Mouse (Mus musculus): ENCODE results near the gene Ppp1r32.

Gene Ppp1r32

GRCm38 (mm10) chr19:10482703-10483102, at the start of gene Ppp1r32:
Ppp1r32 (minus strand) TSS chr19:10482928.
- DNase-seq (ENCODE audit: low read depth, low spot score): peak; percentile 33

GRCm38 (mm10) chr19:10530082-10530481, 47.4 kb upstream of the Ppp1r32 start:
- peak; percentile 61 for DNase-seq (ENCODE audit: low read depth, low spot score)

GRCm38 (mm10) chr19:10525910-10526309, 43.2 kb upstream of the Ppp1r32 start, which contains the start of gene Sdhaf2:
Sdhaf2 (minus strand) TSS chr19:10526142.
- DNase-seq (ENCODE audit: low read depth, low spot score): peak; percentile 72

GRCm38 (mm10) chr19:10525106-10525901, 42.6 kb upstream of the Ppp1r32 start, which contains the start of gene Cpsf7:
Cpsf7 (plus strand) TSS chr19:10525266.
- peak; percentile 96 for DNase-seq (ENCODE audit: low read depth, low spot score)

- no peak for DNase-seq (ENCODE audit: low read depth, low spot score)
Observed at GRCm38 (mm10) chr19:10524784-10525105, 42.0 kb upstream of the Ppp1r32 start.

GRCm38 (mm10) chr19:10523483-10524080, 40.9 kb upstream of the Ppp1r32 start:
- DNase-seq (ENCODE audit: low read depth, low spot score): no peak

- no peak for DNase-seq (ENCODE audit: low read depth, low spot score)
Observed at GRCm38 (mm10) chr19:10521926-10522325, 39.2 kb upstream of the Ppp1r32 start.

GRCm38 (mm10) chr19:10520355-10520754, 37.6 kb upstream of the Ppp1r32 start:
- peak; percentile 69 for DNase-seq (ENCODE audit: low read depth, low spot score)

- DNase-seq (ENCODE audit: low read depth, low spot score): no peak
Observed at GRCm38 (mm10) chr19:10510759-10511330, 28.1 kb upstream of the Ppp1r32 start.

GRCm38 (mm10) chr19:10502571-10502970, 19.8 kb upstream of the Ppp1r32 start:
- DNase-seq (ENCODE audit: low read depth, low spot score): peak; percentile 75

- no peak for DNase-seq (ENCODE audit: low read depth, low spot score)
Observed at GRCm38 (mm10) chr19:10500581-10500980, 17.9 kb upstream of the Ppp1r32 start.

- no peak for DNase-seq (ENCODE audit: low read depth, low spot score)
Observed at GRCm38 (mm10) chr19:10497512-10498160, 14.9 kb upstream of the Ppp1r32 start.

- no peak for DNase-seq (ENCODE audit: low read depth, low spot score)
Observed at GRCm38 (mm10) chr19:10496976-10497375, 14.2 kb upstream of the Ppp1r32 start.

GRCm38 (mm10) chr19:10495670-10496069, 12.9 kb upstream of the Ppp1r32 start:
- DNase-seq (ENCODE audit: low read depth, low spot score): no peak

GRCm38 (mm10) chr19:10486264-10486738, 3.6 kb upstream of the Ppp1r32 start:
- DNase-seq (ENCODE audit: low read depth, low spot score): peak; percentile 81

GRCm38 (mm10) chr19:10479541-10479940, 3.2 kb downstream of the Ppp1r32 start:
- no peak for DNase-seq (ENCODE audit: low read depth, low spot score)

- DNase-seq (ENCODE audit: low read depth, low spot score): peak; percentile 56
Observed at GRCm38 (mm10) chr19:10473779-10474178, 8.9 kb downstream of the Ppp1r32 start.

- DNase-seq (ENCODE audit: low read depth, low spot score): no peak
Observed at GRCm38 (mm10) chr19:10472958-10473357, 9.8 kb downstream of the Ppp1r32 start.

- no peak for DNase-seq (ENCODE audit: low read depth, low spot score)
Observed at GRCm38 (mm10) chr19:10469171-10469658, 13.5 kb downstream of the Ppp1r32 start.

- no peak for DNase-seq (ENCODE audit: low read depth, low spot score)
Observed at GRCm38 (mm10) chr19:10464427-10464826, 18.3 kb downstream of the Ppp1r32 start.

GRCm38 (mm10) chr19:10461584-10461983, 21.1 kb downstream of the Ppp1r32 start:
- no peak for DNase-seq (ENCODE audit: low read depth, low spot score)

GRCm38 (mm10) chr19:10459907-10460306, 22.8 kb downstream of the Ppp1r32 start:
- DNase-seq (ENCODE audit: low read depth, low spot score): no peak

All from ZHBTc4 (cell line).